Mouse (Mus musculus) c-Kit-positive CD71-negative TER-119-negative erythroid progenitor cells, embryonic 14.5 days (primary cell): ENCODE data around the gene D10Jhu81e.
A peak's percentile ranks its signal among the peaks of the same experiment; 100 is the strongest.
"Not testable (repeated sequence)": the region's sequence is repeated elsewhere in the genome, so short reads cannot be mapped to it uniquely, and the experiment has no call there.

Experiments
- DNase-seq: peaks from one replicate; pipeline ENCODE4 v3.0.0-alpha.2; 2013; ENCODE audit warnings: low read depth

Gene D10Jhu81e

GRCm38 (mm10) chr10:78169281-78170042 is at the start of gene D10Jhu81e:
D10Jhu81e (minus strand) TSS chr10:78169782.
- peak; percentile 96 for DNase-seq

GRCm38 (mm10) chr10:78218576-78218975 is 49.0 kb upstream of the D10Jhu81e start:
- DNase-seq, result no peak

GRCm38 (mm10) chr10:78216376-78217083 is 46.9 kb upstream of the D10Jhu81e start:
- DNase-seq, result no peak

- no peak for DNase-seq
Observed at GRCm38 (mm10) chr10:78214371-78214770, 44.8 kb upstream of the D10Jhu81e start.

GRCm38 (mm10) chr10:78211311-78211710 is 41.7 kb upstream of the D10Jhu81e start:
- DNase-seq, result no peak

GRCm38 (mm10) chr10:78201182-78201581 is 31.6 kb upstream of the D10Jhu81e start:
- no peak for DNase-seq

- DNase-seq, result no peak
Observed at GRCm38 (mm10) chr10:78192933-78193332, 23.4 kb upstream of the D10Jhu81e start.

- DNase-seq, result not testable (repeated sequence)
Observed at GRCm38 (mm10) chr10:78186076-78186475, 16.5 kb upstream of the D10Jhu81e start.

GRCm38 (mm10) chr10:78185381-78185725 is 15.8 kb upstream of the D10Jhu81e start:
- no peak for DNase-seq

GRCm38 (mm10) chr10:78184531-78185380 is 15.2 kb upstream of the D10Jhu81e start, which contains the start of gene Pwp2:
Pwp2 (minus strand) TSS chr10:78185149.
- peak; percentile 92 for DNase-seq

- DNase-seq, result no peak
Observed at GRCm38 (mm10) chr10:78183577-78183976, 14.0 kb upstream of the D10Jhu81e start.

GRCm38 (mm10) chr10:78182321-78182720 is 12.7 kb upstream of the D10Jhu81e start:
- no peak for DNase-seq

GRCm38 (mm10) chr10:78174474-78174873 is 4.9 kb upstream of the D10Jhu81e start:
- DNase-seq, result no peak

- no peak for DNase-seq
Observed at GRCm38 (mm10) chr10:78171581-78171980, 2.0 kb upstream of the D10Jhu81e start.

GRCm38 (mm10) chr10:78171057-78171456 is 1.5 kb upstream of the D10Jhu81e start:
- DNase-seq, result no peak

GRCm38 (mm10) chr10:78170445-78170844 is 863 bp upstream of the D10Jhu81e start:
- DNase-seq, result no peak

GRCm38 (mm10) chr10:78168792-78169191 is 790 bp downstream of the D10Jhu81e start:
- DNase-seq, result no peak

- DNase-seq, result no peak
Observed at GRCm38 (mm10) chr10:78167775-78168174, 1.8 kb downstream of the D10Jhu81e start.

- no peak for DNase-seq
Observed at GRCm38 (mm10) chr10:78167333-78167732, 2.2 kb downstream of the D10Jhu81e start.

GRCm38 (mm10) chr10:78165256-78166005 is 4.2 kb downstream of the D10Jhu81e start:
- DNase-seq, result no peak

GRCm38 (mm10) chr10:78164786-78165185 is 4.8 kb downstream of the D10Jhu81e start:
- no peak for DNase-seq

- peak; percentile 63 for DNase-seq
Observed at GRCm38 (mm10) chr10:78163923-78164322, 5.7 kb downstream of the D10Jhu81e start.
